Mouse (Mus musculus) MEL (cell line): Measurements from ENCODE around the gene Acpp.

Experiments used
- BHLHE40 ChIP-seq: IDR thresholded peaks from 2 replicates; pipeline ENCODE4 v1.6.1; 2012; ENCODE audit warnings: low read depth, mild to moderate bottlenecking, inconsistent platforms, low read length, improper control_type of control experiment, borderline replicate concordance
- CTCF ChIP-seq, 3 experiments: IDR thresholded peaks in 2 of 3; conservative IDR thresholded peaks in 1 of 3; 2 replicates each; pipeline ENCODE4 v1.5.1; 2011 to 2012; ENCODE audit warnings: low read length in 3 of 3, low read depth in 2 of 3, mild to moderate bottlenecking in 2 of 3, improper control_type of control experiment in 1 of 3, inconsistent platforms in 1 of 3, mixed read lengths in 1 of 3, moderate library complexity in 1 of 3; ENCODE audit not compliant: control insufficient read depth in 1 of 3, insufficient read depth in 1 of 3, poor library complexity in 1 of 3, severe bottlenecking in 1 of 3
- GATA1 ChIP-seq: IDR thresholded peaks from 2 replicates; pipeline ENCODE4 v1.6.1; 2011; ENCODE audit warnings: low read depth, low read length, improper control_type of control experiment
- KAT2A ChIP-seq: conservative IDR thresholded peaks from 2 replicates; pipeline ENCODE4 v1.6.1; 2012; ENCODE audit warnings: low read depth, low read length, improper control_type of control experiment, inconsistent platforms
- MAZ ChIP-seq: IDR thresholded peaks from 2 replicates; pipeline ENCODE4 v1.6.1; 2012; ENCODE audit warnings: low read depth, mild to moderate bottlenecking, inconsistent platforms, low read length, improper control_type of control experiment
- MXI1 ChIP-seq: IDR thresholded peaks from 2 replicates; pipeline ENCODE4 v1.6.1; 2011; ENCODE audit warnings: mild to moderate bottlenecking, low read depth, low read length, improper control_type of control experiment
- NELFE ChIP-seq: IDR thresholded peaks from 2 replicates; pipeline ENCODE4 v1.6.1; 2011; ENCODE audit warnings: low read depth, low read length, improper control_type of control experiment
- POLR2A ChIP-seq, 2 experiments: IDR thresholded peaks; 2 replicates each; pipeline ENCODE4 v1.6.1; 2011 to 2012; ENCODE audit warnings: low read length in 2 of 2, mild to moderate bottlenecking in 2 of 2, control low read depth in 1 of 2, improper control_type of control experiment in 1 of 2, low read depth in 1 of 2, moderate library complexity in 1 of 2; ENCODE audit not compliant: control insufficient read depth in 1 of 2, insufficient read depth in 1 of 2, poor library complexity in 1 of 2
- RCOR1 ChIP-seq: IDR thresholded peaks from 2 replicates; pipeline ENCODE4 v1.6.1; 2012; ENCODE audit warnings: low read depth, mild to moderate bottlenecking, inconsistent platforms, low read length, improper control_type of control experiment
- ZKSCAN1 ChIP-seq: IDR thresholded peaks from 2 replicates; pipeline ENCODE4 v1.6.1; 2012; ENCODE audit warnings: low read depth, mild to moderate bottlenecking, inconsistent platforms, low read length, improper control_type of control experiment, moderate library complexity

DNA sequence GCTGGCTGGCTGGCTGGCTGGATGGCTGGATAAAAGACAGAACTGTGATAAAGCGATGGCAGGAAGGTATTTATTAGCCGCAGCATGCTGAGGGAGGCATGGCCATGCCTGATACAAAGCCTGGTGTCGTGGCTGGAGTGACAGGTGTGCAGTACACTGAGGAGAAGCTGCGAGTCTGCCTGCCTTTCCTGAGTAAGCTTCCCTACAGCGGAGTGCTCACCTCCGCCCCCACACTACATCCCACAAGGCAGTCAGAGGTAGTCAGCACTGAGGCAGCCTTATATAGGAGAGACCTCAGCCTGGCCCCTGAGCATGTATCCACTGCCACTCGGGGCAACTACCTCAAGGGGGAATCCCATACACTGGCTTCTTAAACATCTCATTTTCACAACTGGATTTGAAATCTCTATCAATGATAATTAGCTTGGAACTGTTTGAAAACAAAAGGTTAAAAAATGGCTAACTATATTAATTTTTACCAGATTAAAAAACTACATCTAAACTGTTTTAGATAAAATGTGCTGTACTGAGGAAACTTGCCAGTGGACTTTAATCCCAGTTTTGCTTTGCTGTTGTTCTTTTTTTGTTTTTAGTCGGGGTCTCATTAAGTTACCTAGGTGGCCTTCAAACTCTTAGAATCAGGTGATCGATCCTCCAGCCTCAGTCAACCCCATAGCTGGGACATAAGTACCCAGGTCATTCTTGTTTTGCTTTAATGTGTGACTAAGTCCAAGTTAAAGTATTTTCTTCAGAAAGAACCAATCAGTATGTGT is 83.0 kb downstream of the Acpp start:
- TF ChIP-seq CTCF (IDR thresholded peaks at IDR 0.05 in 2 of 3, conservative IDR thresholded peaks at IDR 0.05 in 1 of 3; ENCODE audit: control insufficient read depth in 1 of 3, insufficient read depth in 1 of 3, low read depth in 2 of 3, low read length in 3 of 3, poor library complexity in 1 of 3, severe bottlenecking in 1 of 3) (no peak), POLR2A (IDR thresholded peaks at IDR 0.05; ENCODE audit: control insufficient read depth in 1 of 2, insufficient read depth in 1 of 2, low read depth in 1 of 2, low read length in 2 of 2, poor library complexity in 1 of 2) (no peak), ZKSCAN1 (no peak), GATA1 (no peak), KAT2A (no peak), MXI1 (no peak), MAZ (no peak), RCOR1 (no peak), NELFE (no peak), BHLHE40 (no peak)
